Mouse (Mus musculus): ENCODE measurements at regions not wholly inside any gene's neighbourhood (a gene's known extent, or its start where the extent isn't known, plus 50 kb on each side); places are given as distances from the start of the nearest gene placed in this dataset.

DNA sequence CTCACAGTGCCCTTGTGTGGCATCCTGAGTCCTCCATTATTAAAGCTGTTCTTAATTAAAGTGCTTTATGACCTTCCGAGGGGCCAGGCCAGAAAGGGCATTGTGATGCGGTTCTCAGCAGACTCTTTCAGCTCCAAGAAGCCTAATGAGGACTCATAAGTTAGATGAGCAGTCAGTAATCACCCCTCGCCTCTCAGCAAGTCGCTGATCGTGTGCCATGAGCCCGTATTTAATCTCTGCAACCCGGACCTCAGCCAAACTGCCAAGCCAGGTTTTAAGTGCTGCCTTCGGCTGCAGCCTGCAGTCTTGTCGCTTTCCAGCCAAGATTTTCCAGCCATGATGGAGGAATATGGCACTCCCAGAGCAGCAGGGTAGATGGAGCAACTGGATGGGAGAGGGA lies 56.1 kb upstream of the Rbfox1 start:
- no peak for ATAC-seq (ENCODE audit: insufficient read depth, low FRiP score)
- no peak overlapping the region for H3K9ac ChIP-seq (ENCODE audit: low read length)
- H3K4me2 ChIP-seq (ENCODE audit: low read depth, low read length): no peak overlapping the region
- no peak overlapping the region for H3K4me3 ChIP-seq (replicated peaks; ENCODE audit: low read length)
- no peaks in the 10 kb centered on the region for H3K4me1 ChIP-seq (ENCODE audit: control insufficient read depth, insufficient read depth, low read length)
- H3K27me3 ChIP-seq (ENCODE audit: control insufficient read depth, insufficient read depth, low read length): no peaks in the 10 kb centered on the region
- WGBS: 80% methylated on average over 9 of the region's 9 CpGs
- no peaks in the 10 kb centered on the region for H3K9me3 ChIP-seq (replicated peaks; ENCODE audit: control insufficient read depth, low read length)
- H3K27ac ChIP-seq (ENCODE audit: low read length): no peak overlapping the region
- no peaks in the 10 kb centered on the region for H3K36me3 ChIP-seq (ENCODE audit: control insufficient read depth, insufficient read depth, low read length)

DNA sequence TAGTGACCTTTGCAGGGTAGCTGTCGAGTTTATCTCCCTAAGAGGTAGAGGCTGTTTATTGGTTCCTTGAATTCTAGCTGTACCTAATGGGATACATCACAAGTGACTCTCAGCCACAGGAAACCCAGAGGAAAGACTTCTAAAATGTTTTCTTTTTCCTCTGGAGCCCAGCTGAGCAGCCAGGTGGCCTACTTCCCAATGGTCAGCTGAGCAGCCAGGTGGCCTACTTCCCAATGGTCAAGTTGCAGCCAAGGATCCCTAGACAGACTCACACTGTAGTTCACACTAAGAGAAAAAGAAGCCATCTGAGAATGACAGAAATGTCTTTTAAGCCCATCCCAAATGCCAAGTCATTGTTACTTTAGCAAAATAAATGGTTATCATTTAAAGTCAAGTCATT lies 61.8 kb upstream of the Rbfox1 start:
- Histone ChIP-seq H3K4me2 (ENCODE audit: low read depth, low read length) (no peak overlapping the region), H3K27ac (ENCODE audit: low read length) (no peak overlapping the region), H3K9ac (ENCODE audit: low read length) (no peak overlapping the region), H3K4me1 (ENCODE audit: control insufficient read depth, insufficient read depth, low read length) (no peaks in the 10 kb centered on the region), H3K36me3 (ENCODE audit: control insufficient read depth, insufficient read depth, low read length) (no peaks in the 10 kb centered on the region), H3K27me3 (ENCODE audit: control insufficient read depth, insufficient read depth, low read length) (no peaks in the 10 kb centered on the region), H3K4me3 (replicated peaks; ENCODE audit: low read length) (no peak overlapping the region), H3K9me3 (replicated peaks; ENCODE audit: control insufficient read depth, low read length) (no peaks in the 10 kb centered on the region)
- WGBS: 23% methylated on average over 1 of the region's 1 CpGs
- ATAC-seq (ENCODE audit: insufficient read depth, low FRiP score): no peak

DNA sequence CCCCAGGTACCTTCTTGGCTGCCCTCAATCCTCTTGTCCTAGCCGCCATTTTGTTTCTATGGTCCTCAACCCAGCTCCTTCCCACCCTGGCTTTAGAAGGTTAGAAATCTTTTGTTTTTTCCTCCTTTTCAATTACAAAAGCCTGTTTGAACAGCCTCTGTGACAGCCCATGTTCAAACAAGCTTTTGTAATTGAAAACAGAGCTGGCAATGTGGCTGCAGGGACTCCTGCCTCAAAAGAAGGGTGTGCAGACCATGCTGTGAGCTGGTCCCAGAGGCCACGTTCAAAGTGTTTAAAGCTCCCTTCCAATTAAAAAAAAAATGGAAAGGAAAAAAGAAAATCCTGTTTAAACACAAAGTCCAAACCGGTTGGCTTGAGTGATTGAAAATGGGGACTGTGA lies 68.0 kb upstream of the Rbfox1 start:
- no peak overlapping the region for H3K27ac ChIP-seq (ENCODE audit: low read length)
- no peak overlapping the region for H3K9ac ChIP-seq (ENCODE audit: low read length)
- ATAC-seq (ENCODE audit: insufficient read depth, low FRiP score): no peak
- H3K4me1 ChIP-seq (ENCODE audit: control insufficient read depth, insufficient read depth, low read length): no peaks in the 10 kb centered on the region
- H3K4me3 ChIP-seq (replicated peaks; ENCODE audit: low read length): no peak overlapping the region
- H3K9me3 ChIP-seq (replicated peaks; ENCODE audit: control insufficient read depth, low read length): no peaks in the 10 kb centered on the region
- WGBS: 33% methylated on average over 3 of the region's 3 CpGs
- H3K27me3 ChIP-seq (ENCODE audit: control insufficient read depth, insufficient read depth, low read length): no peaks in the 10 kb centered on the region
- H3K4me2 ChIP-seq (ENCODE audit: low read depth, low read length): no peak overlapping the region
- H3K36me3 ChIP-seq (ENCODE audit: control insufficient read depth, insufficient read depth, low read length): no peaks in the 10 kb centered on the region

DNA sequence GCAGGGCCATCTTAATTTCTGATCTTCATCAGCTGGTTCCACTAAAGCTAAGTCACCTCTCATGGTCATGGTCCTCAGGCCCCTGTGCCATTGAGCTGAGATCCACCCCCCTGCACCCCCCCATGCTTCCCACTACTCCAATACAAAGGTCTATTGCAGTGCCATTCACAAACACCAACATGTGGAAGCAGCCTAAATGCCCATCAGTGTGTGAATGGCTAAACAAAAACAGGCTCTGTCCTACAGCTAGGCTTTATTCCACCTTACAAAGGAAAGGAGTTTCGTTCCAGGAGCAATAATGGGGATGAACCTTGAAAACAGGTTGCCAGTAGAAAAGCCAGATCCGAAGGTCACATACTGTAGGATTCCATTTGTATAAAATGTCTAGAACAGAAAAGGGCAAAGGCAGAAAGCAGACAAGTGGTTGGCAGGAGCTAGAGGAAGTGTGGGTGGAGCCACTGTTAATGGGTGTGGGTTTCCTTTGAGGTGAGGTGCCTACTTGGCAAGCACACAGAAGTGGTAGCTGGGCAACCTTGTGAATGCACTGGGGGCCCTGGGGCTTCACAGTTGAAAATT lies 72.8 kb upstream of the Rbfox1 start:
- no peak overlapping the region for H3K27ac ChIP-seq (ENCODE audit: low read length)
- no peaks in the 10 kb centered on the region for H3K27me3 ChIP-seq (ENCODE audit: control insufficient read depth, insufficient read depth, low read length)
- no peak overlapping the region for H3K4me2 ChIP-seq (ENCODE audit: low read depth, low read length)
- no peak for ATAC-seq (ENCODE audit: insufficient read depth, low FRiP score)
- 76% methylated on average over 2 of the region's 2 CpGs for WGBS
- no peak overlapping the region for H3K9ac ChIP-seq (ENCODE audit: low read length)
- H3K4me1 ChIP-seq (ENCODE audit: control insufficient read depth, insufficient read depth, low read length): no peaks in the 10 kb centered on the region
- no peaks in the 10 kb centered on the region for H3K36me3 ChIP-seq (ENCODE audit: control insufficient read depth, insufficient read depth, low read length)
- H3K4me3 ChIP-seq (replicated peaks; ENCODE audit: low read length): no peak overlapping the region
- H3K9me3 ChIP-seq (replicated peaks; ENCODE audit: control insufficient read depth, low read length): no peaks in the 10 kb centered on the region

DNA sequence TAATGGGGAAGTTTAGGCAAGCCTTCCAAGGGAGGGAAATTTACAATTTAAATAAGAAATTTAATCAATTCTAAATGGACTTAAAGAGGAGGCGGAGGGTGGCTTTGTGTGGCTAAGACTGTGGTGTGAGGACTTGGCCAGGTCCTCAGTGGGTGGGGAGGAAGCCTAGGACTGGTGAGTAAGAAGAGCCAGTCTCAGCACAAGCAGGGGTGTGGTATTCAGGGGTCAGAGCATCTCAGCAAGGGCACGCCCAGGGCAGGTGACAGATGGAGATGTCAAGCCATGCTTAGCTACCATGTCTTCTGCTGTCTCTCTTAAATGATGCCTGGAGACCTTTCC lies 73.5 kb upstream of the Rbfox1 start:
- Histone ChIP-seq H3K36me3 (ENCODE audit: control insufficient read depth, insufficient read depth, low read length) (no peaks in the 10 kb centered on the region), H3K9me3 (replicated peaks; ENCODE audit: control insufficient read depth, low read length) (no peaks in the 10 kb centered on the region), H3K27ac (ENCODE audit: low read length) (no peak overlapping the region), H3K9ac (ENCODE audit: low read length) (no peak overlapping the region), H3K4me1 (ENCODE audit: control insufficient read depth, insufficient read depth, low read length) (no peaks in the 10 kb centered on the region), H3K4me2 (ENCODE audit: low read depth, low read length) (no peak overlapping the region), H3K27me3 (ENCODE audit: control insufficient read depth, insufficient read depth, low read length) (no peaks in the 10 kb centered on the region), H3K4me3 (replicated peaks; ENCODE audit: low read length) (no peak overlapping the region)
- 52% methylated on average over 2 of the region's 2 CpGs for WGBS
- no peak for ATAC-seq (ENCODE audit: insufficient read depth, low FRiP score)

DNA sequence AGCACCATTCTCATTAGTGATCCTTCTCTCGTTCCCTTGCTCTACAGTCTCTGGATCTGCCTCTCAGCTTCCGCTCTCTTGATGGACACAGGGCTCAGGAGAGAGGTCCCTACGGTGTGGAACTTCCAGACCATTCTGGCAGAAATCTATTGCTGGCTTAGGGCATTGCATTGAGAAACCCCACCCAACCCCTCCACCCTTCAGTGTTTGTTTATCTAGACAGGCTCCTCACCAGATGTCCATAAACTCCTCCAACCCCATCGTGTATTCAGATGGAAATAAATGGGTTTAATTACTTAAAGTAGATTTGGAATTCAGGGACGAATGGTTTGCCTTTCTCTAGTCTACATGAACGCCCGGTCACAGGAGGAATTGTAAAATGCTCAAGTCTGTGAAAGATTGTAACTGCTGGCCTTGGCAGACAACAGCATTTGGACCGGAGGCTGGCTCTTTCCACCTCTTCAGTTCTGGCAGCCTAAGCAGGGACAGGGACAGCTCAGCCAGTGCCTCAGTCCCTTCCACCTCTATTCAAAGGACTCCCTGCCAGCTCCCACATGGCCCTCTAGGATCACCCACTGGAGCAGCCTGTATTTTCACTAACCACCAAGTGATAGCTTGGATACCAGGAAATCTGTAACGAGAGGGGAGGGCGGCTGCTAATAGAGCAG lies 74.0 kb upstream of the Rbfox1 start:
- Histone ChIP-seq H3K9me3 (replicated peaks; ENCODE audit: control insufficient read depth, low read length) (no peaks in the 10 kb centered on the region), H3K4me2 (ENCODE audit: low read depth, low read length) (no peak overlapping the region), H3K9ac (ENCODE audit: low read length) (no peak overlapping the region), H3K4me1 (ENCODE audit: control insufficient read depth, insufficient read depth, low read length) (no peaks in the 10 kb centered on the region), H3K4me3 (replicated peaks; ENCODE audit: low read length) (no peak overlapping the region), H3K27me3 (ENCODE audit: control insufficient read depth, insufficient read depth, low read length) (no peaks in the 10 kb centered on the region), H3K27ac (ENCODE audit: low read length) (no peak overlapping the region), H3K36me3 (ENCODE audit: control insufficient read depth, insufficient read depth, low read length) (no peaks in the 10 kb centered on the region)
- ATAC-seq (ENCODE audit: insufficient read depth, low FRiP score): no peak
- 48% methylated on average over 10 of the region's 10 CpGs for WGBS

DNA sequence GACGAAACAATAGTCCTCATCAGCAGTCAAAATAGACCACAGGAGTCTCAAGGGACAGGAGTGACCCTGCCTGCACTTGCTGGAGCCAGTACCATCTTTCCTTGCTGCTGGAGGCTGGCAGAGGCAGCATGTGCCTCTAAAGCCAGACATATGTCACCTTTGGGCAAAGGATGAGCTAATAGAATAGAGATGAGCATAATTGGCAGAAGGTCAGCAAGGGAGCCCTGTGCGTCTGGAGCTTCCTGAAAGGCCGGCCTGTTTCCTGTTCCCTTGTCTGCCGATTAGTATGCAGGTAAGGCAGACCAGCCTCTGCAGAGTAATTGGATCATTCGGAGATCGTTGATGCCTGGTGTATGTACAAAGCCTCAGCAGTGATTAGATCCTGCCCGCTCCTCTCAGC lies 87.0 kb upstream of the Rbfox1 start:
- H3K9ac ChIP-seq (ENCODE audit: low read length): no peak overlapping the region
- no peak overlapping the region for H3K4me3 ChIP-seq (replicated peaks; ENCODE audit: low read length)
- H3K27ac ChIP-seq (ENCODE audit: low read length): no peak overlapping the region
- ATAC-seq (ENCODE audit: insufficient read depth, low FRiP score): no peak
- H3K9me3 ChIP-seq (replicated peaks; ENCODE audit: control insufficient read depth, low read length): no peaks in the 10 kb centered on the region
- 61% methylated on average over 7 of the region's 7 CpGs for WGBS
- H3K27me3 ChIP-seq (ENCODE audit: control insufficient read depth, insufficient read depth, low read length): no peaks in the 10 kb centered on the region
- no peaks in the 10 kb centered on the region for H3K4me1 ChIP-seq (ENCODE audit: control insufficient read depth, insufficient read depth, low read length)
- no peaks in the 10 kb centered on the region for H3K36me3 ChIP-seq (ENCODE audit: control insufficient read depth, insufficient read depth, low read length)
- H3K4me2 ChIP-seq (ENCODE audit: low read depth, low read length): no peak overlapping the region

DNA sequence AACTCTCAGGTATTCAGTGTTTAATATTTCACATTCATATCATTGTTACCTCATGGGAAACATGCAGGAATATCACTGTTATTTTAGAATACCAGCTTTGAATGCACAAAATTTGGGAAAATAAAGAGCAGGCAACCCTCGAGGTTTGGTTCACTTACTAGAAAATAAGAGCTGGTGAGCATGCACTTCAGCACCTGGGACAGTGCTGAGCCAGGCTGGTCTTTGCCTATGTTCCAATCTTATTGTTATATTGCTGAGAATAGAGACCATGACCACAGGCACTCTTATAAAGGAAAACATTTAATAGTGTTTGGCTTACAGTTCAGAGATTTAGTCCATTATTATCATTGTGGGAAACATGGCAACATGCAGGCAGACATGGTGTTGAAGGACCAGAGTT lies 92.9 kb upstream of the Rbfox1 start:
- no peaks in the 10 kb centered on the region for H3K4me1 ChIP-seq (ENCODE audit: control insufficient read depth, insufficient read depth, low read length)
- WGBS: 38% methylated on average over 1 of the region's 1 CpGs
- no peaks in the 10 kb centered on the region for H3K9me3 ChIP-seq (replicated peaks; ENCODE audit: control insufficient read depth, low read length)
- no peak overlapping the region for H3K4me3 ChIP-seq (replicated peaks; ENCODE audit: low read length)
- no peak overlapping the region for H3K9ac ChIP-seq (ENCODE audit: low read length)
- no peaks in the 10 kb centered on the region for H3K27me3 ChIP-seq (ENCODE audit: control insufficient read depth, insufficient read depth, low read length)
- H3K27ac ChIP-seq (ENCODE audit: low read length): no peak overlapping the region
- no peak overlapping the region for H3K4me2 ChIP-seq (ENCODE audit: low read depth, low read length)
- no peaks in the 10 kb centered on the region for H3K36me3 ChIP-seq (ENCODE audit: control insufficient read depth, insufficient read depth, low read length)
- ATAC-seq (ENCODE audit: insufficient read depth, low FRiP score): no peak

DNA sequence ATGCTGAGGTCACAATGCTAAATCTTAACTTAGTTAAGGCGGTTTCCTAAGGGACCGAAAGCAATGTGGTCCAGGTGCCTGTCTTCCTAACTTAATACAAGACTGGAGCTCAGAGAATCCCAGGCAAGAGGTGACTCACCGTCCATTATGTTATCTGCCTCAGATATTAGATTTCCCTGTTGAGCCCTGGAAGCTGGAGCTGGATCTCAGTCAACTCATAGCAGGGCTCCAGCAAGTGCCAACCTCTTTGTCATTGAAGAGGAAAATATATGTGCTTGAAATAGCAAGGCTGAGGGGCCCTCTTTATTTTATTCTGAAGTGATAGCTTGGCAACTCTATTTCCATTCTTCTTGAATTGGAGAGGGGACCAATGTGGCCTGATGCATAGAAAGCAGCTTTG lies 95.0 kb upstream of the Rbfox1 start:
- no peak for ATAC-seq (ENCODE audit: insufficient read depth, low FRiP score)
- Histone ChIP-seq H3K4me3 (replicated peaks; ENCODE audit: low read length) (no peak overlapping the region), H3K4me1 (ENCODE audit: control insufficient read depth, insufficient read depth, low read length) (no peaks in the 10 kb centered on the region), H3K36me3 (ENCODE audit: control insufficient read depth, insufficient read depth, low read length) (no peaks in the 10 kb centered on the region), H3K4me2 (ENCODE audit: low read depth, low read length) (no peak overlapping the region), H3K27ac (ENCODE audit: low read length) (no peak overlapping the region), H3K27me3 (ENCODE audit: control insufficient read depth, insufficient read depth, low read length) (no peaks in the 10 kb centered on the region), H3K9ac (ENCODE audit: low read length) (no peak overlapping the region), H3K9me3 (replicated peaks; ENCODE audit: control insufficient read depth, low read length) (no peaks in the 10 kb centered on the region)
- WGBS: 77% methylated on average over 3 of the region's 3 CpGs

DNA sequence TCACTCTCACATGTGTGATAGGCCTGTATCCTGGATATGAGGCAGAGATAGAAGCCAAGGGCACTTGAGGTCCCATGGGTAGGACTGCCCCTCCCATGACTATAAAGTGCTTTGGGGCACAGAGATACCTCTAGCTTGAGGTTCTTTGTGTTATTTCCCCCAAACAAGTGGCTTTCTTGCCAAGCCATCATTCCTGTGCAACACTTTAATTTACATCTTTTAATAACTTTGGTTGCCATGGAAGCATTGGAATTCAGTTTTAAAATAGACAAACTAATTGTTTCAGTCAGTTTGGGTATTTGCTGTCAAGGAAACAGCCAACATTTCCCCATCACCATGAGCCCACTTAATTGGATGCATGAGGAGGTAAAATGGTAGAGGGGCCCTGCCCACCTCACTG lies 97.9 kb upstream of the Rbfox1 start:
- no peak for ATAC-seq (ENCODE audit: insufficient read depth, low FRiP score)
- Histone ChIP-seq H3K9me3 (replicated peaks; ENCODE audit: control insufficient read depth, low read length) (no peaks in the 10 kb centered on the region), H3K9ac (ENCODE audit: low read length) (no peak overlapping the region), H3K4me2 (ENCODE audit: low read depth, low read length) (no peak overlapping the region), H3K4me1 (ENCODE audit: control insufficient read depth, insufficient read depth, low read length) (no peaks in the 10 kb centered on the region), H3K27ac (ENCODE audit: low read length) (no peak overlapping the region), H3K4me3 (replicated peaks; ENCODE audit: low read length) (no peak overlapping the region), H3K27me3 (ENCODE audit: control insufficient read depth, insufficient read depth, low read length) (no peaks in the 10 kb centered on the region), H3K36me3 (ENCODE audit: control insufficient read depth, insufficient read depth, low read length) (no peaks in the 10 kb centered on the region)
